Mouse (Mus musculus): ENCODE measurements around the gene Tspan14. TPM values are rescaled to one million over a fixed set of nuclear protein-coding genes. Genes with fewer than 3 reads are reported as not detected.

Gene Tspan14
- polyA plus RNA-seq, 1 experiment from 2014 or later: 95.0 TPM

DNA sequence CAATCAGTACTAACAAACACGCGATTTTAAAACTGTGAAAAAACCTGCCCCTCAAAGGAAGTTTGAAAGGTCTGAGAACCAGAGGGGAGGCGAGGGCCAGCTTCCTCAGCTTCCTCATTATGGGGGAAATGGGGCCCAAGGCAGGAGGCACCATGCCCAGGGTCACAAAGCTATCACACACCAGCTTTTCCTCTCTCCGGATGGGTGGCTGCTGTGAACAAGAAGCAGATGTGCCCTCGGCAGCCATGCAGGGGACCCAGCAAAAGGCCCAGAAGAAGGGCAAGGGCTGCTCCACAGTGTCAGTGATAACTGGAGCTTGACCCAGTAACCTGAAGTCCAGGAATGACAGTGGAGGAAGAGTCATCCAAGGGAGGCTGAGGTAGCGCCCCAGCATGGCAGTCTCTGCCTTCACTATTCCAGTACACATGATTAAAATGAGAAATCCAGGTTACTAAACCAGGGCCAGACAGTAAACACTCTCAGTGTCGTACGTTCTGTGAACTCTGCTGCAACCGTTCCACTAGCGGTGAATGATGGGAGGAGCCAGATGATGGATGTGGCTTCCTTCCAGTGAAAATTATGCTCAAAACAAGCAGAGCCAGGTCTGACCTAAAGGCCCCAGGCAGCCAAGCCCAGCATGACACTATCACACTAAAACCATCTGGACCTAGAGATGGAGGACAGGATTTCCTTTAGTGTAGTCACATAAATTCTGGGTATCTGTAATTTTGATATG is 42.1 kb downstream of the Tspan14 start:
- no peak for ATAC-seq (ENCODE audit: low FRiP score)
- peak overlapping the region; percentile 40 for H3K27ac ChIP-seq

DNA sequence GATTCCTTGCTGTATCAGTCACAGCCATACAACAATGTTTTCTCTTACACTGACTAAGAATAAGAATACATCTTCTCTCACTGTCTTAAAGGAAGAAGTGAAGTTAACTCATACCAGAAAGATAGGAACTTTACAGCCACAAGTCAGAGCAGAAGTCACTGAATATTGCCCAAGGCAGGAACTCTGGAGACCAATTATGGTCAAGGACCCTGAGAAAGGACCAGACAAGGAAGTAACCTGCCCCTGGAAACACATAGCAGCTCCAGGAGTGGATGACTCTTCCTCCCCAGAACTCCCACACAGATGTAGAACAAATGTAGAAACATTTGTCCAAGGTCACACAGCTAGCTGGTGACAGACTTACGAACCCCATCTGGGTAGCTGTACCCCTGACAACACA is 45.4 kb downstream of the Tspan14 start:
- Histone ChIP-seq H3K27me3 (no peaks in the 10 kb centered on the region), H3K9me3 (replicated peaks) (no peaks in the 10 kb centered on the region), H3K4me2 (replicated peaks) (no peak overlapping the region), H3K27ac (no peak overlapping the region), H3K4me3 (no peak overlapping the region), H3K36me3 (no peaks in the 10 kb centered on the region; the same call in none of the 2 replicates), H3K9ac (no peak overlapping the region), H3K4me1 (peaks cover 9% of the 10 kb centered on the region; the same call in 1 of the 2 replicates)
- no peak for ATAC-seq (ENCODE audit: low FRiP score)
- WGBS: 95% methylated on average over 1 of the region's 1 CpGs

More for the DNA sequence above, 42.1 kb downstream of the Tspan14 start:
- no peak overlapping the region for H3K9ac ChIP-seq
- no peaks in the 10 kb centered on the region for H3K9me3 ChIP-seq (replicated peaks)
- H3K4me3 ChIP-seq: no peak overlapping the region
- H3K27me3 ChIP-seq: no peaks in the 10 kb centered on the region
- no peaks in the 10 kb centered on the region; the same call in 1 of the 2 replicates for H3K36me3 ChIP-seq
- 55% methylated on average over 10 of the region's 10 CpGs for WGBS
- H3K4me1 ChIP-seq: peaks cover 20% of the 10 kb centered on the region
- no peak overlapping the region for H3K4me2 ChIP-seq (replicated peaks)

DNA sequence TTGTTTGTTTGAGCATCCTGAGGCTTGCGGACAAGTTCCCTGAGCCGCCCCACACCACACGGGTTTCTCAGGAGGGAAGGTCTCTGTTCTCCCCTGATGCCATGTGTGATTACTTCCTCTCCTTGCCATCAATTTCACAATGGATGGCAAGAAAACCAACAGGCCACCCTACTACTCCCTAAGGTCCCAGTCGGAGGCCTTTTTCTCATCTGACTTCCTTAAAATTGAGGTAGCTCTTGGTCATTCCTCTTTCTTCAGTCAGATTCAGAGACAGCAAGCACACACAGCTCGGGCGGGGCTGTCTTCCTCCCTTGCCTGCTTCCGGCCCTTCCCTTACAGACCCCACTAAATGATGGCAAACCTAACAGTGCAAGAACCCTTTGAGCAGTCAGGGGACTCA is 47.1 kb downstream of the Tspan14 start:
- Histone ChIP-seq H3K27ac (no peak overlapping the region), H3K36me3 (peaks cover 16% of the 10 kb centered on the region), H3K4me3 (no peak overlapping the region), H3K4me1 (peaks cover 6% of the 10 kb centered on the region; the same call in 1 of the 2 replicates), H3K9me3 (replicated peaks) (no peaks in the 10 kb centered on the region), H3K4me2 (replicated peaks) (no peak overlapping the region), H3K27me3 (no peaks in the 10 kb centered on the region), H3K9ac (no peak overlapping the region)
- 82% methylated on average over 7 of the region's 7 CpGs for WGBS
- ATAC-seq (ENCODE audit: low FRiP score): no peak

DNA sequence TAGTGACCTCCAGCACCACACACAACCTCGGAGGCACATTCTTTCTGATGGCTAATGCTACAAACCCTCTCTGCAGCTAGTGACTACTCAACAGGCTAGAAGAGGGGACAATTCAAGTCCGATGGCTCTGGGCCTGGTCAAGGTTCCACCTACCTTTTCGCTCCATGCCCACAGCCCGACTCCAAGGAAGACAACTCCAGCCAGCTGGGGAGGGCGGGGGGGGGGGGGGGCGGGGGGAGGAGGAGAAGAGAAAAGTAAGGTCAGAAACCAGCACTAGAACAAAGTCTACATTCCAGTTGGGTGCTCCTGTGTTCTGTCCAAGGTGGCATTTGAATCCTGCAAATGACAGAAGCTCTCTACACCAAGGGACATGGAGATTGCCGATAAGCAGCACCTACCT is 48.1 kb downstream of the Tspan14 start:
- H3K27me3 ChIP-seq: no peaks in the 10 kb centered on the region
- H3K9ac ChIP-seq: no peak overlapping the region
- peaks cover 4% of the 10 kb centered on the region; the same call in 1 of the 2 replicates for H3K4me1 ChIP-seq

DNA sequence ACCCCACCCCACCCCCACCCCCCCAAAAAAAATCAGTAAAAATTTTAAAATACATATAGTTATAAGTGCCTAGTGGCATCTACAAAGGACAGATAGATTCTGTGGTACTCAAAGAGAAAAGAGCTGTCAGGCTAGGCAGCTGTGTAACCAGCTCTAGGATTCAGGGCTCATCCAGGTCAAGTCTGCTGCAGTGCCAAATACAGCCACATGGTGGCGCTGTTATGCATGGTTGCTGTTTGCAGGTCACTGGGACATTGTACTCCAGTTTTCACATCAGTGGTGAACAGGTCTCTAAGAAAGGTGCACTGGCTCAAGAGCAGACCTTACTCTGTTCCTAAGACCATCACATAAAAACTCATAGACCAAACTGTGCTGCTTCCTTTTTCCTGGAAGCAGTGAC is 49.0 kb downstream of the Tspan14 start:
- Histone ChIP-seq H3K4me2 (replicated peaks) (no peak overlapping the region), H3K4me3 (no peak overlapping the region), H3K27me3 (no peaks in the 10 kb centered on the region), H3K36me3 (peaks cover 31% of the 10 kb centered on the region), H3K9me3 (replicated peaks) (no peaks in the 10 kb centered on the region), H3K27ac (no peak overlapping the region), H3K4me1 (peaks cover 4% of the 10 kb centered on the region; the same call in 1 of the 2 replicates), H3K9ac (no peak overlapping the region)
- ATAC-seq (ENCODE audit: low FRiP score): peak; percentile 44
- 0% methylated on average over 1 of the region's 1 CpGs for WGBS

More for the DNA sequence above, 48.1 kb downstream of the Tspan14 start:
- peaks cover 22% of the 10 kb centered on the region for H3K36me3 ChIP-seq
- ATAC-seq (ENCODE audit: low FRiP score): no peak
- H3K4me3 ChIP-seq: no peak overlapping the region
- H3K4me2 ChIP-seq (replicated peaks): no peak overlapping the region
- no peaks in the 10 kb centered on the region for H3K9me3 ChIP-seq (replicated peaks)
- 0 out of 2 replicates have a peak overlapping the region, but pooled peaks have one; percentile 55 for H3K27ac ChIP-seq
- 85% methylated on average over 5 of the region's 7 CpGs for WGBS

DNA sequence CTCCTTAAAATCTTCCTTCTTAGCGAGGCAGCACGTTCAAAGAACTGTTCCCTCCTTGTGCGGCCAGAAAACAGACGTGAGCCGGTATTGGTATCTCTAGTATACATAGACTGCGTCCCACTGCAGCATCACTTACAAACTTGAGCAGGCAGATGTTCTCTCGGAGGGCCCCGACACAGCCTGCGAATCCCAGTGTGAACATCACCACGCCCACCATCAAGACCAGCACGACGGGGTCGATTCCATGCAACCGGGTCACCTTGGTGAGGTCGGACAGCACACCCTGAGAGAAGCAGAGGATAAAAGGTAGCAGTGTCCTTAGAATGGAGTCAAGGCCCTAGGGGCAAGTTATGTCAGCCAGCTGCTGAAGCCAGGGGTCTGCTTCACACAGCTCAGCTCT is 49.9 kb downstream of the Tspan14 start:
- no peak for ATAC-seq (ENCODE audit: low FRiP score)
- WGBS: 90% methylated on average over 15 of the region's 15 CpGs
- peaks cover 35% of the 10 kb centered on the region for H3K36me3 ChIP-seq

DNA sequence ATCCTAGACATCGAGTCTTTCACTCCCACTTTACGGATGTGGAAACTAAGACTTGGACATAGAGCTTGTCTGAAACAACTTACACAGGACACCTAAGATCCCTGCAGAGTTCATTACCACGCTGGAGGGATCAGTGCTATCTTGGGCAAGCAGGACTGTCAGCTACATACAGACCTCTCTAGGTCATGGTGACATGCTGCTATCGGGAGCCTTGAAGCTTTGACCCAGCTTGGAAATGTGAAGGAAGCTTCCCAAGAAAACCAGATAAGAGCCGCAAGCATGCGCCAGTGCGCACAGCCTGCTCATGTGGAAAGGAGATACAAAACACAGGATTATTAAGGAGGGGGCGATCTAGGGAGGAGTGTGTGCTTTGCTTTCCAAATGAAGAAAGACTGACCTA is 50.8 kb downstream of the Tspan14 start:
- H3K4me3 ChIP-seq: no peak overlapping the region
- WGBS: 92% methylated on average over 8 of the region's 8 CpGs
- peaks cover 4% of the 10 kb centered on the region; the same call in 1 of the 2 replicates for H3K4me1 ChIP-seq
- H3K27ac ChIP-seq: no peak overlapping the region
- H3K36me3 ChIP-seq: peaks cover 42% of the 10 kb centered on the region
- H3K9ac ChIP-seq: no peak overlapping the region
- H3K9me3 ChIP-seq (replicated peaks): no peaks in the 10 kb centered on the region
- H3K4me2 ChIP-seq (replicated peaks): no peak overlapping the region
- no peak for ATAC-seq (ENCODE audit: low FRiP score)
- no peaks in the 10 kb centered on the region for H3K27me3 ChIP-seq

More for the DNA sequence above, 49.9 kb downstream of the Tspan14 start:
- Histone ChIP-seq H3K9me3 (replicated peaks) (no peaks in the 10 kb centered on the region), H3K4me2 (replicated peaks) (no peak overlapping the region), H3K4me1 (peaks cover 4% of the 10 kb centered on the region; the same call in 1 of the 2 replicates), H3K9ac (no peak overlapping the region), H3K27ac (no peak overlapping the region), H3K4me3 (no peak overlapping the region), H3K27me3 (no peaks in the 10 kb centered on the region)

DNA sequence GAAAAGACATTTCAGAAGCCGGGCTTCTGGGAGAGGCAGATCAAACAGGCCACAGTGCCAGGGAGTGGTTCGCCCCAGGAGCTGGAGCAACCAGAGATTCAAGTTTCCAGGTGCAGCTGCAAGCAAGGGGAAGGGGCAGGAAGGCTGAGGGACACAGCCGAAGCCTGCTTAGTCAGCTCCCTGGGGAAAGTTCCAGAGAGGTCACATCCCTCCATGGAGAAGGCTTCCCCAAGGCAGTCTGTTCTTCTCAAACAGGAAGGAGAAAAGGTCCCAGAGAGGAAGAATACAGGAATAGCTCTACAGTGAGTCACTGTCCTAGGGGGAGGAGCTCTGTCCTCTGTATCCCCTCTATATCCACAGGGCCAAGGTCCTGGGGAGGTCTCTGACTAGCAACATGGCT is 51.9 kb downstream of the Tspan14 start:
- WGBS: 83% methylated on average over 3 of the region's 3 CpGs
- no peak overlapping the region for H3K4me2 ChIP-seq (replicated peaks)
- no peak overlapping the region for H3K9ac ChIP-seq
- H3K27me3 ChIP-seq: no peaks in the 10 kb centered on the region
- peaks cover 54% of the 10 kb centered on the region for H3K36me3 ChIP-seq
- no peak overlapping the region for H3K27ac ChIP-seq
- no peaks in the 10 kb centered on the region for H3K9me3 ChIP-seq (replicated peaks)
- no peak overlapping the region for H3K4me3 ChIP-seq
- H3K4me1 ChIP-seq: no peaks in the 10 kb centered on the region
- no peak for ATAC-seq (ENCODE audit: low FRiP score)

DNA sequence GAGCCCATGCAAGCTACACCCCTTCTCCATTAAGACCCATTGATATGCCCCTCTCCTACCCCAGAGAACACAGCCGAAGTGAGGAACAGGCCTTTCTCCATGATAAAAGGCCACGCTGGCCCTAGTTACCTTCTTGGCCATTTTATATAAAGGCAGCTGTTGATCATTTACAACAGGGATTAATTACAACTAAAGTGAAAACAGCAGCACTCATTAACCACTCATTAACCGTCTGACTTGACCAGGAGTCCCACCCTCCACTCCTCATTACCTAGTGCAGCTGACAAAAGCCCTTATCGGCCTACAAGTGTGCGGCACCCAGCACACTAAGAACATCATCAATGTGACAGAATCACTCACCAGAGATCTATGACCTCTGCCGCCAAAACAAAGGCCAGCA is 52.9 kb downstream of the Tspan14 start:
- H3K27ac ChIP-seq: no peak overlapping the region
- ATAC-seq (ENCODE audit: low FRiP score): no peak
- H3K36me3 ChIP-seq: peaks cover 64% of the 10 kb centered on the region
- no peak overlapping the region for H3K4me2 ChIP-seq (replicated peaks)
- no peak overlapping the region for H3K4me3 ChIP-seq
- H3K27me3 ChIP-seq: no peaks in the 10 kb centered on the region
- H3K9me3 ChIP-seq (replicated peaks): no peaks in the 10 kb centered on the region
- no peaks in the 10 kb centered on the region for H3K4me1 ChIP-seq
- WGBS: 69% methylated on average over 6 of the region's 6 CpGs
- H3K9ac ChIP-seq: no peak overlapping the region

DNA sequence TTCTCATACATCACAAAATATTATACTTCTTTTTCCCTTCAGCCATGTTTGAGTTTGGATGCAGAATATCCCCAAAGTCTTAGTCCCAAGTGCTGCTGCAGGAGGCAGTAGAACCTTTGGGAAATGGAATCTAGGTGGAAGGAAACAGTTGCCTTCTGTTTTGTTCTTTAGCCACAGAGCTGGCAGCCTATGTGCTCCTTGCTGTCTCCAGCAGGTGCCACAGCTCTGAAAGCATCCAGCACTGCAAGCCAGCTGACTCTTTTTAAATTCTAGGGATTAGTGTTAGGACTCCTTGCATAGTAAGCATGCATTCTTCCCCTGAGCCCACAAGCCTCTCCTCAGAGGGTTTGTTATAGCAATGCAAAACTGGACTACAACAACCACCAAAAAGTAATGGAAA is 55.1 kb downstream of the Tspan14 start:
- H3K36me3 ChIP-seq: peaks cover 85% of the 10 kb centered on the region
- no peaks in the 10 kb centered on the region for H3K9me3 ChIP-seq (replicated peaks)
- H3K9ac ChIP-seq: no peak overlapping the region
- H3K27me3 ChIP-seq: no peaks in the 10 kb centered on the region
- no peak overlapping the region for H3K27ac ChIP-seq
- ATAC-seq (ENCODE audit: low FRiP score): no peak
- no peak overlapping the region for H3K4me3 ChIP-seq
- no peak overlapping the region for H3K4me2 ChIP-seq (replicated peaks)
- no peaks in the 10 kb centered on the region for H3K4me1 ChIP-seq

DNA sequence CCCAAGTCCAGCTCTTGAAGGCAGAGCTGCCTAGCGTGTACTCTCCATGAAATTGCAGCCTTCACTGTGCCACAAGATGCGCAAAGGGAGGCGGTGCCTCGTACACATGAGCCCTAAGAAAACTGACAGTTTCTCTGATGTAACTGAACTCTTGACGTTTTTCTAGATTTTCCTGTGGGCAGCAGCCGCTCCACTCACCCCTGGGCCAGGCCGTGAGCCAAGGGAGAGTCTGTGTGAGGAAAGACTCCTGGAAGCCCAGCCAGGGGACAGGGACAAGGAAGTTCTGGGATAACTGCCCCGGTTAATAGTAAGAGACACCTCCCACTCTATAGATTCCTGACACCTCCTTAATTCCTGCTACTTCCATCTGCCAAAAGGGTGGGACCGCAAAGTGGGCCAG is 57.8 kb downstream of the Tspan14 start:
- no peaks in the 10 kb centered on the region for H3K4me1 ChIP-seq

DNA sequence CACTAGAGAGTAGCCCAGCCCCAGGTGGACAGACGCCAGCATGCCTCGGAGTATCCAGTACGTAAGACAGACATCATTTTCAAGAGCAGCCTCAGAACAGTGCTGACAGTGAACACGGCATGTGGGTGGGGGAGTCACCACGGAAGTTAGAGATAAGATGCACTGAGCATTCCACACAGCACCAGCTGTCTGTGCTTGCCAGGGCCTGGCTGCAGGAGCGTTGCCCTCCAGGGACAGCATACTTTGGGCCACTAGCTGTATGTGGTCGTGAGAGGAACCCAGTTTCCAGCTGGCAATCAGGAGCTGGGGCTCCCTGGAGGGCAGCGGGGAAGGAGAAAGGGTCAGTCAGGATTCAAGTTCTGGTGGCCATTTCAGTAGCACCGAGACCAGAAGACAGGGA is 59.8 kb downstream of the Tspan14 start:
- Histone ChIP-seq H3K4me3 (no peak overlapping the region), H3K4me2 (replicated peaks) (no peak overlapping the region), H3K27me3 (no peaks in the 10 kb centered on the region), H3K4me1 (no peaks in the 10 kb centered on the region), H3K9me3 (replicated peaks) (no peaks in the 10 kb centered on the region), H3K27ac (no peak overlapping the region), H3K9ac (no peak overlapping the region), H3K36me3 (peaks cover 61% of the 10 kb centered on the region)
- ATAC-seq (ENCODE audit: low FRiP score): no peak
- 89% methylated on average over 9 of the region's 9 CpGs for WGBS

More for the DNA sequence above, 57.8 kb downstream of the Tspan14 start:
- Histone ChIP-seq H3K27me3 (no peaks in the 10 kb centered on the region), H3K27ac (no peak overlapping the region), H3K4me2 (replicated peaks) (no peak overlapping the region), H3K9me3 (replicated peaks) (no peaks in the 10 kb centered on the region), H3K9ac (no peak overlapping the region), H3K4me3 (no peak overlapping the region), H3K36me3 (peaks cover 75% of the 10 kb centered on the region)
- ATAC-seq (ENCODE audit: low FRiP score): no peak
- WGBS: 93% methylated on average over 9 of the region's 9 CpGs

DNA sequence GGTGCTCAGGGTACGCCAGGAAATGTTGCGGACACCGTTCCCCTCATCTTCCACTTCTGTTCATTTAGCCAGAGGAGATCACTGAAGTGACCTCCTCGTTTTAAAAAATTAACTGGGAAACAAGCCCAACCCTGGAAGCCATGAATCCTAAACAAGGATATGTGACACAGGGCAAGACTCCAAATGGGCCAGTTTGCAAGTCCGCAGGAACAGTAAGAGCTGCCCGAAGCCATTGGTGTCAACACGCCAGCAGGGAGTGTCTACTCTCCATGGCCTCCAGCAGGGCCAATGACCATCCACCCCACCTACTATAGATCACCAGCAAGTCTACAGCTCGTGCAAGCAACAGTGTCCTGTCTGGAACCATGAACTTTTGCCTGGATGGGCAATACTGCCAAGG is 60.8 kb downstream of the Tspan14 start:
- Histone ChIP-seq H3K27me3 (no peaks in the 10 kb centered on the region), H3K27ac (no peak overlapping the region), H3K4me1 (no peaks in the 10 kb centered on the region), H3K9me3 (replicated peaks) (no peaks in the 10 kb centered on the region), H3K9ac (no peak overlapping the region), H3K4me2 (replicated peaks) (no peak overlapping the region), H3K36me3 (peaks cover 53% of the 10 kb centered on the region), H3K4me3 (no peak overlapping the region)
- WGBS: 95% methylated on average over 8 of the region's 8 CpGs
- ATAC-seq (ENCODE audit: low FRiP score): no peak

All from hindbrain, embryonic 12.5 days (tissue).